Mouse (Mus musculus) heart, postnatal 0 days (tissue): ENCODE measurements around the gene Larp4. TPM values are rescaled to one million over a fixed set of nuclear protein-coding genes. Genes with fewer than 3 reads are reported as not detected.

Experiments used
- ATAC-seq: fragments of 200-750 bp; cut with Nextera tagmentation; 2 replicates; pipeline ENCODE4 v1.8.0; 2017; ENCODE audit warnings: low read depth, moderate number of reproducible peaks, moderate library complexity; ENCODE audit not compliant: insufficient read depth
- DNase-seq: peaks from one replicate; pipeline ENCODE4 v3.0.0-alpha.2; 2016; ENCODE audit warnings: low spot score
- H3K27ac ChIP-seq: fragments of 300-500 bp; sonication (generic); 2 replicates; pipeline ENCODE4 v1.5.1; 2014; ENCODE audit warnings: low read depth, mild to moderate bottlenecking
- H3K27me3 ChIP-seq: fragments of 300-500 bp; sonication (generic); 2 replicates; pipeline ENCODE4 v1.6.1; 2014; ENCODE audit warnings: low read length, mixed read lengths; ENCODE audit not compliant: control insufficient read depth, insufficient read depth
- H3K36me3 ChIP-seq: fragments of 300-500 bp; sonication (generic); replicated peaks from 2 replicates; pipeline ENCODE4 v1.6.1; 2014; ENCODE audit warnings: low read length, mixed read lengths; ENCODE audit not compliant: control insufficient read depth, insufficient read depth
- H3K4me1 ChIP-seq: fragments of 300-500 bp; sonication (generic); 2 replicates; pipeline ENCODE4 v1.6.1; 2014; ENCODE audit warnings: antibody characterized with exemption; ENCODE audit not compliant: control insufficient read depth, insufficient read depth
- H3K4me2 ChIP-seq: fragments of 300-500 bp; sonication (generic); 2 replicates; pipeline ENCODE4 v1.6.1; 2014; ENCODE audit warnings: low read depth, mild to moderate bottlenecking, low read length, moderate library complexity
- H3K4me3 ChIP-seq: fragments of 300-500 bp; sonication (generic); 2 replicates; pipeline ENCODE4 v1.5.1; 2014; ENCODE audit warnings: low read depth, low read length
- H3K9ac ChIP-seq: fragments of 300-500 bp; sonication (generic); replicated peaks from 2 replicates; pipeline ENCODE4 v1.6.1; 2014; ENCODE audit warnings: low read depth, low read length, mixed read lengths
- H3K9me3 ChIP-seq: fragments of 300-500 bp; sonication (generic); replicated peaks from 2 replicates; pipeline ENCODE4 v1.6.1; 2016; ENCODE audit warnings: low read length; ENCODE audit not compliant: control insufficient read depth
- CTCF ChIP-seq: IDR thresholded peaks from 2 replicates; pipeline ENCODE4 v1.5.1; 2016; ENCODE audit warnings: antibody characterized with exemption, control low read depth, low read depth
- EP300 ChIP-seq: IDR thresholded peaks from 2 replicates; pipeline ENCODE4 v1.6.1; 2016; ENCODE audit warnings: antibody characterized with exemption, low read depth
- WGBS: fragments of 180-500 bp; shearing (Covaris S2); extraction: QIAGEN DNeasy Blood & Tissue Kit; methylation state at CpG from one replicate; pipeline ENCODE4 v1.1.7; 2014; 5-methylcytosine and 5-hydroxymethylcytosine counted together
- polyA plus RNA-seq: library from polyadenylated mRNA; unstranded; fragments of >200 nt; fragmentation: Nextera tagmentation; extraction: Ambion mirVana; gene quantifications from 2 replicates; pipeline ENCODE4 v1.2.1, GENCODE M21; 2015
- total RNA-seq: library from RNA; depleted of rRNA; stranded (reverse); fragments of >200 nt; gene quantifications from 2 replicates; pipeline ENCODE4 v1.2.3, GENCODE M21; 2014; ENCODE audit warnings: low replicate concordance

Larp4 gene
- total and polyA plus RNA-seq, 2 experiments from 2014 or later, result 28.2 to 103 TPM

DNA sequence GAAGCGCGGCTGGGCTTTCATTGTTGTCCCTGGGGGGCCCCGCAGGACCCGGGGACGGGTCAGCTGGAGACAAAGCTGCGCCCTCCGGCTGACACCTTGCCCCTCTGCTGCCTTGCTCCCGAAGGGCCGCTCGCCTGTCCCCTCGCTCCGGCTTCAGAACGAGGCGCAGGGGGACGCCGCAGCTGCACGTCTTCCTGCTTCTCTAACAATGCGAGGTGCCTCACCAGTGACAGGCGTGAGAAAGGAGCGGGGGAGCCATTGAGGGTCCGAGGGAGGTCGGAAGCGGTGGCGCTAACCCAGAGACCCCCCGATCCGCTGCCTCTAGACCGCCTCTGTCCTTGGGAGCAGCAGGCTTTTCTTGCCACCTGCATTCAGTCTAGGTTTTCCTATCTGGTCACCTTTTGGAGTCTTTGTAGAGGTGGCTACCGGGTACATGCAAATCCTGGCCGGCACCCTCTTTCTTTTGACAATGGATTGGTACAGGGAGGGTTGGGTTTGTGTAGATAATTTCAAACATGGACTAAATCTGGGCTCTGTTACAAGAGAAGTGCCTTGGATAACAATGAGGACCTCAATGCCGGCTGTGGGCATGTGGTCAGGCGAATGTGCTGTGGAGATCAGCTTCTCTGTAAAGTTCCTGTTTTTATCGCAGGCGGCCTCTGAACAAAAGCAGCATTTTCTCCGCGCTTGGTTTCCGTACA lies 69.3 kb downstream of the Larp4 start:
- TF ChIP-seq EP300 (no peak), CTCF (no peak)
- peak; percentile 43 for DNase-seq
- H3K27ac ChIP-seq, result peak overlapping the region; percentile 99
- no peaks in the 10 kb centered on the region for H3K9me3 ChIP-seq
- ATAC-seq, result peak; percentile 70
- H3K4me1 ChIP-seq, result peaks cover 20% of the 10 kb centered on the region; the same call in 1 of the 2 replicates
- H3K36me3 ChIP-seq, result no peaks in the 10 kb centered on the region
- H3K9ac ChIP-seq, result peak overlapping the region; percentile 99
- under 1% methylated on average over 36 of the region's 36 CpGs for WGBS
- H3K27me3 ChIP-seq, result no peaks in the 10 kb centered on the region
- H3K4me2 ChIP-seq, result peak overlapping the region; percentile 69
- peak overlapping the region; percentile 96 for H3K4me3 ChIP-seq

- no peaks in the 10 kb centered on the region for H3K9me3 ChIP-seq
- DNase-seq (peak; percentile 27), ATAC-seq (no peak)
- H3K27me3 ChIP-seq, result no peaks in the 10 kb centered on the region
- H3K4me3 ChIP-seq, result no peak overlapping the region; the same call in 1 of the 2 replicates
- no peaks in the 10 kb centered on the region for H3K36me3 ChIP-seq
- peak overlapping the region; percentile 69 for H3K4me2 ChIP-seq
- 21% methylated on average over 14 of the region's 14 CpGs for WGBS
- peaks cover 24% of the 10 kb centered on the region for H3K4me1 ChIP-seq
- H3K27ac ChIP-seq, result peak overlapping the region; percentile 30; the same call in 1 of the 2 replicates
- no peak for TF ChIP-seq CTCF
- no peak for TF ChIP-seq EP300
- H3K9ac ChIP-seq, result peak overlapping the region; percentile 23; the same call in 1 of the 2 replicates
These were observed 70.8 kb downstream of the Larp4 start for GRCm38 (mm10) chr15:100040541-100041266.

DNA sequence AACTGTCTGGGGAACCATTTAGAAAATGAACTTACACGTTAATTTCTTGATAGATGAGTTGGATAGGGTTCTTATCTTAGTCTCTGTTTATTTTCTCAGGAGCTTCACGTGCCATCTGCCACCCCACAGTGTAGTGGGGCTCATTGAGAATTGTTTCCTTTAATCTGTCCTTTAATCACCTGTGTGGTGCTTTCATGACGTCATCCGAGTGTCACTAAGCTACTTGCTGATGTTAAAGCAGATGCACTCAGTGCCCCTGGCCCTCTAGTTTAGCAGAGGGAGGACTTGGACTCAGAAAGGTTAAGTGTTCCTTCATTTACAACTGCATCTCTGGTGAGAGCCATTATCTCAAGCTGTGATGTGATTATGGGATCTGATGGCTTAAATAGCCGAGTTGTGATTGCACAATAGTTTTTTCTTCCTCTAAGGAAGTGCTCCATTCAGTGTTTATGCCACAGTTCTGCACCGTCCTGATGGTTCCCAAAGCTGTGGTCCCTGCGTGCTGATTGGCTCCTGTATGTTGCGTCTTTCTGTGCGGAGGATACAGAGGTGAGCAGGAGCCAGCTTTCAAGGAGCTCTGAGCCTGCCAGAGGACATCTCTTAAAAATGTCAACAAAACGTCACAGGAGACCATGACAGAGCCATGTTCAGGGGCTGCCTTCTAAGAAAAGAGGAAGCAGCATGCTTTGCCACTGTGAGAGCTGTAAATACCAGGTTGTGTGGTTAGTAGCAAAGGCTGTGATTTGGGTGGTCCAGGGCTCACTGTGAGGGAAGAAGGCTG lies 71.6 kb downstream of the Larp4 start:
- WGBS, result 24% methylated on average over 10 of the region's 10 CpGs
- peak overlapping the region; percentile 30; the same call in 1 of the 2 replicates for H3K27ac ChIP-seq
- peaks cover 26% of the 10 kb centered on the region for H3K4me1 ChIP-seq
- no peaks in the 10 kb centered on the region for H3K36me3 ChIP-seq
- H3K27me3 ChIP-seq, result no peaks in the 10 kb centered on the region
- DNase-seq (no peak), ATAC-seq (no peak)
- H3K4me2 ChIP-seq, result peak overlapping the region; percentile 69
- peak overlapping the region; percentile 23; the same call in 1 of the 2 replicates for H3K9ac ChIP-seq
- no peak overlapping the region; the same call in 1 of the 2 replicates for H3K4me3 ChIP-seq
- H3K9me3 ChIP-seq, result no peaks in the 10 kb centered on the region
- TF ChIP-seq EP300, result no peak
- TF ChIP-seq CTCF, result no peak

DNA sequence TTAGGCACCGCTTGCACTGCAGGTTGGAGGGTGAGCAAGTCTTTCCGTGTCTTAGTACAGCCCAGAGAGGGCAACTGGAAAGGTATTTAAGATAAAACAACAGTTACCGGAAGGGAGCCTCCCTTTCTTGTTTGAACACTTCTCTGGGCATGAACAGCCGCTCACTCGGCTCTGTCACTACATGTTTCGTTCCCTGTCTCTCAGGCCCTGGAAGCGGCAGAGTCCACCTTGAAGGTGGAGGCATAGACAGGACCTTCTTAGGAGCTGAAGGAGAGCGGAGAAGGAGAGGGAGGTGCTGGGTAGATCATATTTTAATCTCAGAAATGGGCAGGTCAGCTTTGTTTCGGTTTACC lies 72.2 kb downstream of the Larp4 start:
- H3K27me3 ChIP-seq, result no peaks in the 10 kb centered on the region
- DNase-seq, result no peak
- no peak overlapping the region for H3K27ac ChIP-seq
- H3K36me3 ChIP-seq, result no peaks in the 10 kb centered on the region
- no peak overlapping the region for H3K9ac ChIP-seq
- TF ChIP-seq CTCF, result no peak
- no peak for TF ChIP-seq EP300
- H3K4me1 ChIP-seq, result peaks cover 26% of the 10 kb centered on the region
- no peak overlapping the region for H3K4me3 ChIP-seq
- ATAC-seq, result no peak
- 48% methylated on average over 9 of the region's 9 CpGs for WGBS
- peak overlapping the region; percentile 69; the same call in 1 of the 2 replicates for H3K4me2 ChIP-seq
- H3K9me3 ChIP-seq, result no peaks in the 10 kb centered on the region

- H3K36me3 ChIP-seq, result peaks cover 11% of the 10 kb centered on the region; the same call in 1 of the 2 replicates
- 39% methylated on average over 6 of the region's 6 CpGs for WGBS
- no peak for TF ChIP-seq CTCF
- no peak for TF ChIP-seq EP300
- no peak overlapping the region for H3K27ac ChIP-seq
- peaks cover 24% of the 10 kb centered on the region for H3K4me1 ChIP-seq
- H3K9me3 ChIP-seq, result no peaks in the 10 kb centered on the region
- no peak for DNase-seq
- no peaks in the 10 kb centered on the region for H3K27me3 ChIP-seq
- ATAC-seq, result no peak
- H3K4me3 ChIP-seq, result no peak overlapping the region
- H3K9ac ChIP-seq, result no peak overlapping the region
- no peak overlapping the region for H3K4me2 ChIP-seq
These were observed 75.7 kb downstream of the Larp4 start for GRCm38 (mm10) chr15:100045576-100045975.
